Mouse (Mus musculus) limb, embryonic 14.5 days (tissue): ENCODE results near the gene B4galt3. TPM values are rescaled to one million over a fixed set of nuclear protein-coding genes. Genes with fewer than 3 reads are reported as not detected.

Experiments
- ATAC-seq: fragments of 200-750 bp; cut with Nextera tagmentation; 2 replicates; pipeline ENCODE4 v1.8.0; 2017; ENCODE audit warnings: low read depth, moderate number of reproducible peaks, moderate TSS enrichment; ENCODE audit not compliant: low FRiP score
- DNase-seq: peaks from one replicate; pipeline ENCODE4 v3.0.0-alpha.2; 2015; ENCODE audit warnings: low spot score
- H3K27ac ChIP-seq: fragments of 300-500 bp; sonication (generic); replicated peaks from 2 replicates; pipeline ENCODE4 v1.5.1; 2014; ENCODE audit warnings: low read depth, mild to moderate bottlenecking, low read length, moderate library complexity, mixed read lengths
- H3K27me3 ChIP-seq: fragments of 300-500 bp; sonication (generic); 2 replicates; pipeline ENCODE4 v1.6.1; 2014; ENCODE audit warnings: low read length, mixed read lengths; ENCODE audit not compliant: control insufficient read depth, insufficient read depth
- H3K36me3 ChIP-seq: fragments of 300-500 bp; sonication (generic); 2 replicates; pipeline ENCODE4 v1.6.1; 2014; ENCODE audit warnings: mild to moderate bottlenecking, low read length, moderate library complexity, mixed read lengths; ENCODE audit not compliant: control insufficient read depth, insufficient read depth
- H3K4me1 ChIP-seq: fragments of 300-500 bp; sonication (generic); 2 replicates; pipeline ENCODE4 v1.6.1; 2014; ENCODE audit warnings: antibody characterized with exemption, low read length, mixed read lengths; ENCODE audit not compliant: control insufficient read depth, insufficient read depth
- H3K4me2 ChIP-seq: fragments of 300-500 bp; sonication (generic); replicated peaks from 2 replicates; pipeline ENCODE4 v1.6.1; 2014; ENCODE audit warnings: low read depth, mild to moderate bottlenecking, low read length, moderate library complexity; ENCODE audit not compliant: severe bottlenecking
- H3K4me3 ChIP-seq: fragments of 300-500 bp; sonication (generic); replicated peaks from 2 replicates; pipeline ENCODE4 v1.5.1; 2014; ENCODE audit warnings: low read length
- H3K9ac ChIP-seq: fragments of 300-500 bp; sonication (generic); 2 replicates; pipeline ENCODE4 v1.6.1; 2014; ENCODE audit warnings: mild to moderate bottlenecking, low read depth, low read length, moderate library complexity; ENCODE audit not compliant: severe bottlenecking
- H3K9me3 ChIP-seq: fragments of 300-500 bp; sonication (generic); 2 replicates; pipeline ENCODE4 v1.6.1; 2016; ENCODE audit warnings: low read length; ENCODE audit not compliant: control insufficient read depth
- POLR2A ChIP-seq: fragments of 200-500 bp; IDR thresholded peaks from 2 replicates; pipeline ENCODE4 v1.8.0; 2012; ENCODE audit warnings: inconsistent platforms, mild to moderate bottlenecking, moderate library complexity, borderline replicate concordance; ENCODE audit not compliant: insufficient read depth, insufficient read length; ENCODE audit errors: extremely low read depth
- whole genome bisulfite sequencing: fragments of 180-500 bp; shearing (Covaris S2); extraction: QIAGEN DNeasy Blood & Tissue Kit; methylation state at CpG from one replicate; pipeline ENCODE4 v1.1.7; 2014; 5-methylcytosine and 5-hydroxymethylcytosine counted together
- polyA plus RNA-seq, 2 experiments: library from polyadenylated mRNA; depleted of rRNA in 1 of 2; stranded (reverse) in 1 of 2; unstranded in 1 of 2; fragments of >200 nt; fragmentation: Nextera tagmentation in 1 of 2; extraction: Ambion mirVana in 1 of 2; gene quantifications; 2 replicates each; pipeline versions ENCODE4 v1.2.1 to v1.2.3; 2012 to 2014

The B4galt3 gene
- polyA plus RNA-seq, 2 experiments = 68.7 to 87.2 TPM

DNA sequence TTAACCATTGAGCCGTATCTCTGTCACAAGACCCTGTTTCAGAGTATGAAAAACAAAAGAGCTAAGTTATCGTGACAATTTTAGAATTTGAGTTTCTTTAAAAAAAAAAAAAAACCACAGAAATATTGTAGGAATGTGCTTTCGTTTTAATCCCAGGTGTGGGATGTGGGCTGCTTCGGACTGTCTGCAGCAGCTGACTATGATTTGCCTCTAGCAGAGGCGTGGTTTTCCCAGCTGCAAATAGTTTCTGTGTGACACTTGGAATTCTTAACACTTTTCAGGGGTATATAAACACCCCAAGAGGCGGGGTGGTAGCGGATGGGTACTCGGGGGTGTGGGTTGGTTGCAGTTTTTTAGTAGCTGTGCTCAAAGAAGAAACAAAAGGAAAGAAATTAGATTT is 24.8 kb upstream of the B4galt3 start:
- ATAC-seq (no peak), DNase-seq (no peak)
- Histone ChIP-seq H3K9me3 (no peaks in the 10 kb centered on the region), H3K4me2 (no peak overlapping the region; the same call in 1 of the 2 replicates), H3K36me3 (peaks cover 49% of the 10 kb centered on the region), H3K27ac (no peak overlapping the region), H3K4me1 (peaks cover 25% of the 10 kb centered on the region), H3K4me3 (no peak overlapping the region), H3K9ac (no peak overlapping the region), H3K27me3 (no peaks in the 10 kb centered on the region)
- 70% methylated on average over 8 of the region's 8 CpGs for WGBS
- TF ChIP-seq POLR2A = no peak

DNA sequence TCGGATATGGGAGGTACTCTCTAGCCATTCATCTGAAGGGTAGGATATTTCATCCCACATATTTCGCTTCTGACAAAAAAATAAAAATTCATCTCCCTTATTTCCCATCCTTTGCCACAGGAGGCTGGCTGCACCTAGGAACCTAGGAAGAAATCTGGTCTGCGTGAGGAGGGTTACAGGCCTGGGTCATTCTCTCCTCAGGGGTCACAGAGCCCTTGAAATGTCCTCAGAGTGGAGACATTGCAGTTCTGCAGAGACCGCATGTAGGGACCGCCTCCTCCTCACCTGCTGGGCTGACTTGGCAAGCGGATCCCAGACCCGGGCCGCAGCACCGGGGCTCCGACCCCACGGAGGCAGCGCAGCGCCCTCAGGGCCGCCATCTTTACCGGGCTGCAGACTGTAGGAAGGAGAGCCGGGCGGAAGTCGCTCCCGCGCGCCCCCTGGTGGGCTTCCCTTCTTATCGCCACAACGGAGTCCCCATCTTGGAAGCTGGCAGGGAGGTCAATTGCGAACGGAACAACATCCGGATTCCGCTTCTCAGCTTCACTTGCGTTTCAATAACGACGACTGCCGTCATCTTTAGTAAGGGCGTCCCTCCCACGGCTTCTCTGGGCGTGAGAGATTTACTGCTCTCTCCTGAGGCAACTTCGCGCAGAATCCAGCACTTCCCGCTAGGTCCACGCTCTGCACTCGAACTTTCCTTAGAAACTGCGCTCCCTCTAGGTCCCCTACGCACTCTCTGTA is 23.2 kb upstream of the B4galt3 start:
- Histone ChIP-seq H3K4me3 (peak overlapping the region; percentile 71), H3K27ac (peak overlapping the region; percentile 69), H3K9me3 (no peaks in the 10 kb centered on the region), H3K9ac (peak overlapping the region; percentile 83), H3K27me3 (no peaks in the 10 kb centered on the region), H3K4me2 (peak overlapping the region; percentile 80), H3K4me1 (peaks cover 39% of the 10 kb centered on the region), H3K36me3 (peaks cover 33% of the 10 kb centered on the region)
- DNase-seq (peak; percentile 100), ATAC-seq (peak; percentile 92)
- TF ChIP-seq POLR2A = peak; percentile 94
- WGBS = under 1% methylated on average over 41 of the region's 41 CpGs

DNA sequence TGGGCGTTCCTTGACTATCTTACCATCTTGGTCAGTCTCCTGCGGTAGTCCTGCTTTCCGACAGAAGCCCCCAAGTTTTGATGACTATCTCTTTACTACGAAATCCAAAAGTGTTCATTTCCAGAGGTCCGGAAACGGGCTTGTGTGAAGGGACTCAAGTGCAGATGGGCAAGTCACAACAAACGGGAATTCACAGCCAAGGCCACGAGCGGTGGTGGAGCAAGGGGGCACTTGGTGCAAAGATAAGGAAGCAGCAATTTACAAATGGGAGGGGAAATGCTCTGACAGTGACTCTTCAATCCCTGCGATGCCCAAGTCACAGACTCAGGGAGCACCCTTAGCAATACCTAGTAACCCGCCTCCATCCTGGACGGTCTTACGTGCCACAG is 22.7 kb upstream of the B4galt3 start:
- no peak for DNase-seq
- WGBS = 13% methylated on average over 13 of the region's 13 CpGs
- peak overlapping the region; percentile 69 for H3K27ac ChIP-seq
- peaks cover 28% of the 10 kb centered on the region for H3K36me3 ChIP-seq
- H3K9me3 ChIP-seq = no peaks in the 10 kb centered on the region
- H3K4me3 ChIP-seq = peak overlapping the region; percentile 71
- H3K27me3 ChIP-seq = no peaks in the 10 kb centered on the region
- peak overlapping the region; percentile 50 for H3K4me2 ChIP-seq
- no peak for ATAC-seq
- no peak for TF ChIP-seq POLR2A
- peaks cover 42% of the 10 kb centered on the region for H3K4me1 ChIP-seq
- peak overlapping the region; percentile 38; the same call in 1 of the 2 replicates for H3K9ac ChIP-seq

DNA sequence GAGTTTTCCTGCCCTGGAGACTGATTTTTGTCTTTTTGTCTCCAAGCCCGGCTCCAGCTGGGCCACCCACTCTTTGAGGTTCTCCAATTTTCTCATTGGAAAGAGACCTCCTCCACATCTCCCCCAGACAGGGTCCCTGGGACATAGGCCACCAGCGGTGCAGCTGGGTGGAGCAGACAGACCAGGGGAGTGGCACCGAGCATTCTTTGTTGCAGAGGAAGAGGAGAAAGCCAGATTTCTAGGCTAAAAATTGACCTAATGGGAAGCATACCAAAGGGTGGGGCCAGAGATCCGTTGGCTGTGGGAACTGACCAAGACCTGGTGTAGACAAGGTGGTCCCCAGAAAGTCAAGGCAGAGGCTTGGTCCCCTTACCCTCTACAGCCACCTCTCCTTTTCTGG is 22.2 kb upstream of the B4galt3 start:
- DNase-seq = no peak

DNA sequence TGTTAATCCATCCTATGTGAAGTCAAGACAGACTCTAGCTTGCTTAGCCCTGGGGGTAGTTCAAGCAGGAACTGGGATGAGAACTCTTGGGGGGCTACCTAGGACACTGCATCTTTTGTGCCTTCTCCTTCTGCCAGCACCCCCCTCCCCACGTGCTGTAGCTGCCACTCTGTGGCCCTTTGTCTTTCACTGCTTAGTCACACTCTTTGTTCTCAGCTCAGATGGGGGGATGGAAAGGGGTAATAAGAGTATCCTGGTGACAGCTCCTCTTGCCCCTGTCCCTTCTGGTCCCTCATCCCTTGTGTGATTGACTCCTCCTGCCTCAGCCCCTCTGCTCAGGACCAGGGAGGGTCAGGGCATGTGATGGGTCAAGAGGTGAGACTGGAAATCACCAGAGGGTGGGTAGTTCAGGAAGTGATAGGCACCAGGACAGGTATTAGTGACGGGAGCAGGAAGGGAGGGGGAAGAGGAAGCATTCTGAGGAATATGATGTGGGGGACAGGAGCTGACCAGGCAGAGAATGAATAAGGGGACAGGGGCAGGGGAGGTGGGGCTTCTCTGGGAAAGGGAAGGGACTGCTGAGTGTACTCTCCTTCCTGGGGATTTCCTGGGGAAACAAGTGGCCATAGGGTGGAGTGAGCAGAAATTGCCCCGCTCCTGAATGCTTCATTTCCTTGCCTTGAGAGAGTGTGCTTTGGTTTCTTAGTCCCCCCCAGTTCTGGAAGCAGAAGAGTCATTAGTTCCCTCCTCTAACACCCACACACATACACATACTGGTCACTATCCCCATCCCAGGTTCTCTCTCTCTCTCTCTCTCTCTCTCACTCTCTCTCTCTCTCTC is 21.5 kb upstream of the B4galt3 start:
- 64% methylated on average over 3 of the region's 3 CpGs for WGBS
- Histone ChIP-seq H3K4me2 (no peak overlapping the region), H3K27ac (peak overlapping the region; percentile 69), H3K27me3 (no peaks in the 10 kb centered on the region), H3K9me3 (no peaks in the 10 kb centered on the region), H3K4me1 (peaks cover 45% of the 10 kb centered on the region), H3K9ac (no peak overlapping the region), H3K36me3 (peaks cover 17% of the 10 kb centered on the region), H3K4me3 (no peak overlapping the region)
- TF ChIP-seq POLR2A = no peak
- no peak for DNase-seq
- no peak for ATAC-seq

More for the DNA sequence above, 22.2 kb upstream of the B4galt3 start:
- Histone ChIP-seq H3K36me3 (peaks cover 23% of the 10 kb centered on the region), H3K27ac (peak overlapping the region; percentile 69), H3K9me3 (no peaks in the 10 kb centered on the region), H3K4me2 (peak overlapping the region; percentile 50), H3K4me1 (peaks cover 45% of the 10 kb centered on the region), H3K27me3 (no peaks in the 10 kb centered on the region), H3K4me3 (peak overlapping the region; percentile 71; the same call in 1 of the 2 replicates), H3K9ac (no peak overlapping the region)
- 23% methylated on average over 4 of the region's 4 CpGs for WGBS
- ATAC-seq = no peak
- no peak for TF ChIP-seq POLR2A
